Mouse (Mus musculus) ES-Bruce4 (cell line): ENCODE measurements around the gene Pkib. TPM values are rescaled to one million over a fixed set of nuclear protein-coding genes. Genes with fewer than 3 reads are reported as not detected.

Experiments used
- H3K27ac ChIP-seq: 2 replicates; pipeline ENCODE4 v1.5.1; 2012; ENCODE audit warnings: low read length, inconsistent platforms; ENCODE audit not compliant: insufficient read depth
- H3K27me3 ChIP-seq: 2 replicates; pipeline ENCODE4 v1.6.1; 2012; ENCODE audit warnings: mild to moderate bottlenecking, low read length, inconsistent platforms; ENCODE audit not compliant: control insufficient read depth, poor library complexity, insufficient read depth, severe bottlenecking
- H3K36me3 ChIP-seq: 2 replicates; pipeline ENCODE4 v1.6.1; 2012; ENCODE audit warnings: inconsistent platforms, mild to moderate bottlenecking, low read length, moderate library complexity; ENCODE audit not compliant: control insufficient read depth, poor library complexity, insufficient read depth, severe bottlenecking
- H3K4me1 ChIP-seq: one replicate; pipeline ENCODE4 v1.8.1; 2011; ENCODE audit warnings: low read length; ENCODE audit not compliant: control insufficient read depth, insufficient read depth
- H3K4me3 ChIP-seq: 2 replicates; pipeline ENCODE4 v1.5.1; 2011; ENCODE audit warnings: low read depth, mild to moderate bottlenecking, low read length
- H3K9ac ChIP-seq: 2 replicates; pipeline ENCODE4 v1.6.1; 2012; ENCODE audit warnings: low read depth, mild to moderate bottlenecking, inconsistent platforms; ENCODE audit not compliant: poor library complexity, severe bottlenecking
- H3K9me3 ChIP-seq: replicated peaks from 2 replicates; pipeline ENCODE4 v1.6.1; 2012; ENCODE audit warnings: mild to moderate bottlenecking, low read length, inconsistent platforms; ENCODE audit not compliant: control insufficient read depth, poor library complexity, insufficient read depth, severe bottlenecking
- CTCF ChIP-seq: IDR thresholded peaks from one replicate; pipeline ENCODE4 v1.8.1; 2011; ENCODE audit warnings: low read depth, low read length
- EP300 ChIP-seq: IDR thresholded peaks from 2 replicates; pipeline ENCODE4 v1.6.1; 2011; ENCODE audit warnings: low read depth, low read length; ENCODE audit not compliant: insufficient read depth
- POLR2A ChIP-seq: IDR thresholded peaks from one replicate; pipeline ENCODE4 v1.8.1; 2011; ENCODE audit warnings: low read length; ENCODE audit not compliant: insufficient read depth
- polyA plus RNA-seq: library from polyadenylated mRNA; stranded (reverse); fragments of >200 nt; gene quantifications from 2 replicates; pipeline ENCODE4 v1.2.4, GENCODE M21; 2011; ENCODE audit warnings: low read depth; ENCODE audit not compliant: missing spikeins, insufficient read depth, insufficient read length

Pkib gene
- polyA plus RNA-seq, 1 experiment = 0.24 TPM

DNA sequence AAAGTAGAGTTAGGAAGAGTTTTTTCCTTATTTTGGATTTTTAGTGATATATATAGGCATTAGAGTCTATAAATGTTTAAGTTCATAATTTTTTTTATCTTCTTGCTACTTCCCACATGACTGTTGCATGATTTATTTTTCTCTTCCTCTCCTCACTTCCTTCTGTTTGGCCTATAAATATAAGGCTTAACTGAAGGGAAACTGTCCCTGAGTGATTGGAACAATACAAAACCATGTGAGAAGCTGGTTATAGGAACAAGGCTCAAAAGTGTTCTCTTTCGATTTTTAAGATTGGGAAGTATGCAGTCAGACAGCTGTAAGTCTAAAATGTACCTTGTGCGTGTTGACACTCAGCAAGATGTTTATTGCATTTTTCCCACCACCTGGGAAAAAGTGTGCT is 58.4 kb downstream of the Pkib start:
- no peak for TF ChIP-seq CTCF
- no peak for TF ChIP-seq EP300
- TF ChIP-seq POLR2A = no peak
- no peaks in the 10 kb centered on the region for H3K36me3 ChIP-seq
- no peak overlapping the region for H3K27ac ChIP-seq
- H3K4me1 ChIP-seq = no peaks in the 10 kb centered on the region
- H3K9ac ChIP-seq = no peak overlapping the region
- H3K27me3 ChIP-seq = no peaks in the 10 kb centered on the region
- H3K4me3 ChIP-seq = no peak overlapping the region
- H3K9me3 ChIP-seq = no peaks in the 10 kb centered on the region

GRCm38 (mm10) chr10:57702246-57702645 is 70.5 kb downstream of the Pkib start:
- Histone ChIP-seq H3K9ac (no peak overlapping the region), H3K4me1 (no peaks in the 10 kb centered on the region), H3K27me3 (no peaks in the 10 kb centered on the region), H3K36me3 (no peaks in the 10 kb centered on the region), H3K4me3 (no peak overlapping the region), H3K9me3 (no peaks in the 10 kb centered on the region), H3K27ac (no peak overlapping the region)
- TF ChIP-seq CTCF (no peak), POLR2A (no peak), EP300 (no peak)

GRCm38 (mm10) chr10:57721035-57721434 is 89.3 kb downstream of the Pkib start:
- no peak overlapping the region for H3K9ac ChIP-seq
- TF ChIP-seq EP300 (no peak), POLR2A (no peak), CTCF (no peak)

DNA sequence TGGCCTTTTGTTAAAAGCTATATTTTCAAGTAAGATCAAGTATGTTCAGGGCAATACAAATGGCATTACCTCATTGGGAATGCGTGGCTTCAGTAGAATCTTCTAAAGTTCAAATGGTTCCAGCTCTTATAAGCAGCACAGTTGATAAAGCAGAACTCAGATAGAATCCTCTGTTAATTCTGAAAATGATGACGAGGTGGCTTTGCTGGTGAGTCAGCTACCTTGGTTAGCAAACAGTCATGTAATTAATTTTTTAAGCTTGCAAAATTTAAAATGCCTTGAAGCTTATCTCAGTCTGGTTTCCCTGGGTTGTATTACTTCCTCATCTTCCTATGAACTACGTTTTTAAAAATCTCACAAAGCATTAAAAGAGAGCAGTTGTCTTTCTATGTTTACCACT is 90.6 kb downstream of the Pkib start:
- no peak for TF ChIP-seq EP300
- no peak for TF ChIP-seq CTCF
- no peaks in the 10 kb centered on the region for H3K9me3 ChIP-seq
- no peak overlapping the region for H3K9ac ChIP-seq
- H3K4me1 ChIP-seq = no peaks in the 10 kb centered on the region
- no peaks in the 10 kb centered on the region for H3K27me3 ChIP-seq
- H3K27ac ChIP-seq = no peak overlapping the region
- no peak overlapping the region for H3K4me3 ChIP-seq
- H3K36me3 ChIP-seq = no peaks in the 10 kb centered on the region

More at GRCm38 (mm10) chr10:57721035-57721434, 89.3 kb downstream of the Pkib start:
- Histone ChIP-seq H3K4me1 (no peaks in the 10 kb centered on the region), H3K4me3 (no peak overlapping the region), H3K9me3 (no peaks in the 10 kb centered on the region), H3K36me3 (no peaks in the 10 kb centered on the region), H3K27ac (no peak overlapping the region), H3K27me3 (no peaks in the 10 kb centered on the region)

GRCm38 (mm10) chr10:57727666-57728065 is 95.9 kb downstream of the Pkib start:
- Histone ChIP-seq H3K9me3 (no peaks in the 10 kb centered on the region), H3K27me3 (no peaks in the 10 kb centered on the region), H3K27ac (no peak overlapping the region), H3K4me1 (no peaks in the 10 kb centered on the region), H3K9ac (no peak overlapping the region), H3K36me3 (no peaks in the 10 kb centered on the region), H3K4me3 (no peak overlapping the region)
- no peak for TF ChIP-seq POLR2A
- no peak for TF ChIP-seq CTCF
- no peak for TF ChIP-seq EP300

- Histone ChIP-seq H3K4me3 (no peak overlapping the region), H3K4me1 (no peaks in the 10 kb centered on the region), H3K9ac (no peak overlapping the region), H3K27me3 (no peaks in the 10 kb centered on the region), H3K9me3 (no peaks in the 10 kb centered on the region), H3K27ac (no peak overlapping the region), H3K36me3 (no peaks in the 10 kb centered on the region)
- no peak for TF ChIP-seq POLR2A
- TF ChIP-seq EP300 = no peak
- TF ChIP-seq CTCF = no peak
Measured at GRCm38 (mm10) chr10:57731672-57732071, 99.9 kb downstream of the Pkib start.
